Mouse (Mus musculus): ENCODE measurements around the gene Sorbs1. TPM values are rescaled to one million over a fixed set of nuclear protein-coding genes. Genes with fewer than 3 reads are reported as not detected.

Sorbs1 gene
- total RNA-seq, 1 experiment = 18.0 TPM

DNA sequence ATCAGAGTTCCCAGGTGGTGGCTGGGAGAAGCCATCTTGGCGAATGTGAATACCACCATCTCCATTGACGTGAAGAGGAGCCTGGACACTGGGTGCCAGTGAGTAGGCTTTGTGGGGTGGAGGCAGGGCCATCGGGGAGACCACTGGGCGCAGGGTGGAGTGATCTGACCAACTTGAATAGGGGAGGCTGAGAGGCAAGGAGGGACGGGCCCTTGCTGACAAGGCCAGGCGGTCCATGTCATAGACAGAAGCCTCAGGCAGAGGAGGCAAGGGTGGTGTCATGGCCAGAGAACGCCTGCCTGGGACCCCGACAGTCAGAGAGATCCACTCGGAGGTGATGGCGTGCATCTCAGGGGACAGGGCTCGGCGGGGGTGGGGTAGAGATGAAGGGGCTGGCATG is 203.7 kb downstream of the Sorbs1 start:
- Histone ChIP-seq H3K9me3 (ENCODE audit: control insufficient read depth, insufficient read depth, low read depth, low read length) (no peaks in the 10 kb centered on the region), H3K9ac (ENCODE audit: insufficient read depth, low read depth, low read length, poor library complexity, severe bottlenecking) (no peak overlapping the region), H3K4me3 (ENCODE audit: insufficient read depth in 1 of 2, low read depth in 1 of 2, low read length in 2 of 2, poor library complexity in 1 of 2, severe bottlenecking in 1 of 2) (no peak overlapping the region), H3K27ac (ENCODE audit: insufficient read depth, low read depth, low read length, poor library complexity, severe bottlenecking) (no peak overlapping the region), H3K4me1 (ENCODE audit: control insufficient read depth in 2 of 2, insufficient read depth in 2 of 2, low read length in 2 of 2, poor library complexity in 1 of 2) (peaks cover 0 to 3% of the 10 kb centered on the region in 2 experiments; a peak in 1 of 4 replicates), H3K36me3 (ENCODE audit: control insufficient read depth, insufficient read depth, low read length, poor library complexity, severe bottlenecking) (no peaks in the 10 kb centered on the region; the same call in 1 of the 2 replicates)
- in situ Hi-C loops (cut with MboI; ENCODE audit: low sequenced_read_pairs in 2 of 2, unreplicated experiment in 2 of 2) = no loop called here
- no peak for TF ChIP-seq HCFC1 (IDR thresholded peaks at IDR 0.05; ENCODE audit: borderline replicate concordance, insufficient read depth, low read length)
- TF ChIP-seq CHD2 (IDR thresholded peaks at IDR 0.05; ENCODE audit: low read depth, low read length) = no peak
- no peak for TF ChIP-seq ZC3H11A (IDR thresholded peaks at IDR 0.05; ENCODE audit: borderline replicate concordance, low read depth, low read length)
- TF ChIP-seq ZNF384 (IDR thresholded peaks at IDR 0.05; ENCODE audit: low read depth, low read length) = no peak
- TF ChIP-seq MAFK (IDR thresholded peaks at IDR 0.05; ENCODE audit: insufficient read depth, low read depth, low read length) = no peak
- DNase-seq (ENCODE audit: low read depth, low spot score) = no peak

- no peak overlapping the region for H3K9ac ChIP-seq (ENCODE audit: insufficient read depth, low read depth, low read length, poor library complexity, severe bottlenecking)
- no peak for DNase-seq (ENCODE audit: low read depth, low spot score)
- H3K4me3 ChIP-seq (ENCODE audit: insufficient read depth in 1 of 2, low read depth in 1 of 2, low read length in 2 of 2, poor library complexity in 1 of 2, severe bottlenecking in 1 of 2) = no peak overlapping the region
- no peak for TF ChIP-seq HCFC1 (IDR thresholded peaks at IDR 0.05; ENCODE audit: borderline replicate concordance, insufficient read depth, low read length)
- TF ChIP-seq ZNF384 (IDR thresholded peaks at IDR 0.05; ENCODE audit: low read depth, low read length) = no peak
- TF ChIP-seq MAFK (IDR thresholded peaks at IDR 0.05; ENCODE audit: insufficient read depth, low read depth, low read length) = no peak
- in situ Hi-C loops (cut with MboI; ENCODE audit: low sequenced_read_pairs in 2 of 2, unreplicated experiment in 2 of 2) = no loop called here
- H3K36me3 ChIP-seq (ENCODE audit: control insufficient read depth, insufficient read depth, low read length, poor library complexity, severe bottlenecking) = no peaks in the 10 kb centered on the region
- peaks cover 0 to 3% of the 10 kb centered on the region in 2 experiments; a peak in 1 of 4 replicates for H3K4me1 ChIP-seq (ENCODE audit: control insufficient read depth in 2 of 2, insufficient read depth in 2 of 2, low read length in 2 of 2, poor library complexity in 1 of 2)
- H3K27ac ChIP-seq (ENCODE audit: insufficient read depth, low read depth, low read length, poor library complexity, severe bottlenecking) = no peak overlapping the region
- no peaks in the 10 kb centered on the region for H3K9me3 ChIP-seq (ENCODE audit: control insufficient read depth, insufficient read depth, low read depth, low read length)
Observed at GRCm38 (mm10) chr19:40307550-40307949, 206.0 kb downstream of the Sorbs1 start.

- Histone ChIP-seq H3K4me1 (ENCODE audit: control insufficient read depth in 2 of 2, insufficient read depth in 2 of 2, low read length in 2 of 2, poor library complexity in 1 of 2) (peaks cover 0 to 3% of the 10 kb centered on the region in 2 experiments; a peak in 1 of 4 replicates), H3K27ac (ENCODE audit: insufficient read depth, low read depth, low read length, poor library complexity, severe bottlenecking) (no peak overlapping the region), H3K36me3 (ENCODE audit: control insufficient read depth, insufficient read depth, low read length, poor library complexity, severe bottlenecking) (no peaks in the 10 kb centered on the region), H3K9ac (ENCODE audit: insufficient read depth, low read depth, low read length, poor library complexity, severe bottlenecking) (no peak overlapping the region), H3K9me3 (ENCODE audit: control insufficient read depth, insufficient read depth, low read depth, low read length) (no peaks in the 10 kb centered on the region), H3K4me3 (ENCODE audit: insufficient read depth in 1 of 2, low read depth in 1 of 2, low read length in 2 of 2, poor library complexity in 1 of 2, severe bottlenecking in 1 of 2) (no peak overlapping the region)
- no peak for DNase-seq (ENCODE audit: low read depth, low spot score)
- in situ Hi-C loops (cut with MboI; ENCODE audit: low sequenced_read_pairs in 2 of 2, unreplicated experiment in 2 of 2) = no loop called here
- TF ChIP-seq ZC3H11A (IDR thresholded peaks at IDR 0.05; ENCODE audit: borderline replicate concordance, low read depth, low read length) = no peak
- no peak for TF ChIP-seq MAFK (IDR thresholded peaks at IDR 0.05; ENCODE audit: insufficient read depth, low read depth, low read length)
- no peak for TF ChIP-seq ZNF384 (IDR thresholded peaks at IDR 0.05; ENCODE audit: low read depth, low read length)
- no peak for TF ChIP-seq HCFC1 (IDR thresholded peaks at IDR 0.05; ENCODE audit: borderline replicate concordance, insufficient read depth, low read length)
- TF ChIP-seq CHD2 (IDR thresholded peaks at IDR 0.05; ENCODE audit: low read depth, low read length) = no peak
Observed at GRCm38 (mm10) chr19:40306631-40307030, 206.9 kb downstream of the Sorbs1 start.

DNA sequence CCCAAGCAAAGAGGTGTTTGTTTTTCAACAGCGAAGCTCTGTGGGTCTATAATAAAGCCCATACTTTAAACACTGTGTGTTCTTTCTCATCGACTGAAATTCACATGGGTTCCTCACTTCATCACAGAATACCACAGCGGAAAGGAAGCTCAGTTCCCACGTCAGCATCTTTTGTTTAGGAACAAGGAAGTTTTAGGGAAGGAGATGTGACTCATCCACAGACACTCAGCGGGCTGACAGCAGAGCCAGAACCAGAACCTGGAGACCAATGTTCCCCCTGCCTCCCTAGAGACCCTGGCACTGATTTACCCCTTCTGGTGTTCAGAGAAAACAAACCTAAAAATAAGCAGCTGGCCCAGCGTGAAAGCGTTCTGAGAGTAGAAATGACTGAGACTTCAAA is 208.1 kb downstream of the Sorbs1 start:
- no peaks in the 10 kb centered on the region for H3K9me3 ChIP-seq (ENCODE audit: control insufficient read depth, insufficient read depth, low read depth, low read length)
- no peak overlapping the region for H3K9ac ChIP-seq (ENCODE audit: insufficient read depth, low read depth, low read length, poor library complexity, severe bottlenecking)
- TF ChIP-seq HCFC1 (IDR thresholded peaks at IDR 0.05; ENCODE audit: borderline replicate concordance, insufficient read depth, low read length) = no peak
- TF ChIP-seq CHD2 (IDR thresholded peaks at IDR 0.05; ENCODE audit: low read depth, low read length) = no peak
- TF ChIP-seq ZC3H11A (IDR thresholded peaks at IDR 0.05; ENCODE audit: borderline replicate concordance, low read depth, low read length) = no peak
- TF ChIP-seq ZNF384 (IDR thresholded peaks at IDR 0.05; ENCODE audit: low read depth, low read length) = no peak
- no peak for TF ChIP-seq MAFK (IDR thresholded peaks at IDR 0.05; ENCODE audit: insufficient read depth, low read depth, low read length)
- no peak for DNase-seq (ENCODE audit: low read depth, low spot score)
- no peaks in the 10 kb centered on the region for H3K36me3 ChIP-seq (ENCODE audit: control insufficient read depth, insufficient read depth, low read length, poor library complexity, severe bottlenecking)
- H3K4me3 ChIP-seq (ENCODE audit: insufficient read depth in 1 of 2, low read depth in 1 of 2, low read length in 2 of 2, poor library complexity in 1 of 2, severe bottlenecking in 1 of 2) = no peak overlapping the region
- peaks cover 0 to 3% of the 10 kb centered on the region in 2 experiments; a peak in 1 of 4 replicates for H3K4me1 ChIP-seq (ENCODE audit: control insufficient read depth in 2 of 2, insufficient read depth in 2 of 2, low read length in 2 of 2, poor library complexity in 1 of 2)
- in situ Hi-C loops (cut with MboI; ENCODE audit: low sequenced_read_pairs in 2 of 2, unreplicated experiment in 2 of 2) = no loop called here
- H3K27ac ChIP-seq (ENCODE audit: insufficient read depth, low read depth, low read length, poor library complexity, severe bottlenecking) = no peak overlapping the region

DNA sequence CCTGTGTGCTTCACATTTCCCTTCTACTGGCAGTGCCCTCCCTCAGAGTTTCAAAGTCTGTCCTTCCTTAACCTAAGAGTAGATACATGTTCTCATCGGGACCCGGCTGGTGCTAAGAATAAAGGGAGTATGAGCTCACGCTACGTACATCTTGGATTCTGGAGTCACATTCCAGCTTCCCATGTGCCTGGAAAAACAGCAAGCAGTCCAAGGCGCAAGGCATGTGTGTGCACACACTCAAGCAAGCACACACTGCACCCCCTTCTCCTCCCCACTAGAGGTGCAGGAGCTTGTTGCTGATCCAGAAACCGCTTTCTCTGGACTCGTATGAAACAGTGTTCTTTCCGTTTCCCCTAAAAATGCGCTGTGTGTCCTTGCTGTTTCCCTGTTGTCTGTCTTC is 210.7 kb downstream of the Sorbs1 start:
- no peak overlapping the region for H3K4me3 ChIP-seq (ENCODE audit: insufficient read depth in 1 of 2, low read depth in 1 of 2, low read length in 2 of 2, poor library complexity in 1 of 2, severe bottlenecking in 1 of 2)
- H3K4me1 ChIP-seq (ENCODE audit: control insufficient read depth in 2 of 2, insufficient read depth in 2 of 2, low read length in 2 of 2, poor library complexity in 1 of 2) = peaks cover 0 to 3% of the 10 kb centered on the region in 2 experiments; a peak in 1 of 4 replicates
- no peaks in the 10 kb centered on the region for H3K9me3 ChIP-seq (ENCODE audit: control insufficient read depth, insufficient read depth, low read depth, low read length)
- in situ Hi-C loops (cut with MboI; ENCODE audit: low sequenced_read_pairs in 2 of 2, unreplicated experiment in 2 of 2) = no loop called here
- TF ChIP-seq CHD2 (IDR thresholded peaks at IDR 0.05; ENCODE audit: low read depth, low read length) = no peak
- TF ChIP-seq ZC3H11A (IDR thresholded peaks at IDR 0.05; ENCODE audit: borderline replicate concordance, low read depth, low read length) = no peak
- TF ChIP-seq MAFK (IDR thresholded peaks at IDR 0.05; ENCODE audit: insufficient read depth, low read depth, low read length) = no peak
- no peak for TF ChIP-seq ZNF384 (IDR thresholded peaks at IDR 0.05; ENCODE audit: low read depth, low read length)
- no peak for TF ChIP-seq HCFC1 (IDR thresholded peaks at IDR 0.05; ENCODE audit: borderline replicate concordance, insufficient read depth, low read length)
- H3K9ac ChIP-seq (ENCODE audit: insufficient read depth, low read depth, low read length, poor library complexity, severe bottlenecking) = no peak overlapping the region
- H3K27ac ChIP-seq (ENCODE audit: insufficient read depth, low read depth, low read length, poor library complexity, severe bottlenecking) = no peak overlapping the region
- DNase-seq (ENCODE audit: low read depth, low spot score) = no peak
- H3K36me3 ChIP-seq (ENCODE audit: control insufficient read depth, insufficient read depth, low read length, poor library complexity, severe bottlenecking) = no peaks in the 10 kb centered on the region

All from ES-E14 (cell line).